Mouse (Mus musculus): ENCODE results near the gene Banf2. TPM values are rescaled to one million over a fixed set of nuclear protein-coding genes. Genes with fewer than 3 reads are reported as not detected.

Banf2 gene
- total RNA-seq, 1 experiment = not detected

GRCm38 (mm10) chr2:144014051-144014450, 18.8 kb upstream of the Banf2 start:
- TF ChIP-seq MAFK (IDR thresholded peaks at IDR 0.05; ENCODE audit: insufficient read depth, low read depth, low read length) = no peak
- TF ChIP-seq ZC3H11A (IDR thresholded peaks at IDR 0.05; ENCODE audit: borderline replicate concordance, low read depth, low read length) = no peak
- TF ChIP-seq HCFC1 (IDR thresholded peaks at IDR 0.05; ENCODE audit: borderline replicate concordance, insufficient read depth, low read length) = no peak
- TF ChIP-seq ZNF384 (IDR thresholded peaks at IDR 0.05; ENCODE audit: low read depth, low read length) = no peak
- H3K9me3 ChIP-seq (ENCODE audit: control insufficient read depth, insufficient read depth, low read depth, low read length) = no peaks in the 10 kb centered on the region
- H3K36me3 ChIP-seq (ENCODE audit: control insufficient read depth, insufficient read depth, low read length, poor library complexity, severe bottlenecking) = no peaks in the 10 kb centered on the region
- H3K4me1 ChIP-seq (ENCODE audit: control insufficient read depth in 2 of 2, insufficient read depth in 2 of 2, low read length in 2 of 2, poor library complexity in 1 of 2) = peaks cover 0 to 4% of the 10 kb centered on the region in 2 experiments; a peak in 1 of 4 replicates
- H3K27ac ChIP-seq (ENCODE audit: insufficient read depth, low read depth, low read length, poor library complexity, severe bottlenecking) = no peak overlapping the region
- in situ Hi-C loops (cut with MboI; ENCODE audit: low sequenced_read_pairs in 2 of 2, unreplicated experiment in 2 of 2) = no loop called here
- H3K9ac ChIP-seq (ENCODE audit: insufficient read depth, low read depth, low read length, poor library complexity, severe bottlenecking) = no peak overlapping the region
- H3K4me3 ChIP-seq (ENCODE audit: insufficient read depth in 1 of 2, low read depth in 1 of 2, low read length in 2 of 2, poor library complexity in 1 of 2, severe bottlenecking in 1 of 2) = no peak overlapping the region
- DNase-seq (ENCODE audit: low read depth, low spot score) = no peak

- H3K9me3 ChIP-seq (ENCODE audit: control insufficient read depth, insufficient read depth, low read depth, low read length) = no peaks in the 10 kb centered on the region
- no peak overlapping the region for H3K9ac ChIP-seq (ENCODE audit: insufficient read depth, low read depth, low read length, poor library complexity, severe bottlenecking)
- H3K27ac ChIP-seq (ENCODE audit: insufficient read depth, low read depth, low read length, poor library complexity, severe bottlenecking) = no peak overlapping the region
- 0 out of 4 replicates have a peak, but pooled peaks cover 0 to 1% of the 10 kb centered on the region in 2 experiments for H3K4me1 ChIP-seq (ENCODE audit: control insufficient read depth in 2 of 2, insufficient read depth in 2 of 2, low read length in 2 of 2, poor library complexity in 1 of 2)
- DNase-seq (ENCODE audit: low read depth, low spot score) = no peak
- H3K4me3 ChIP-seq (ENCODE audit: insufficient read depth in 1 of 2, low read depth in 1 of 2, low read length in 2 of 2, poor library complexity in 1 of 2, severe bottlenecking in 1 of 2) = no peak overlapping the region
- no peaks in the 10 kb centered on the region for H3K36me3 ChIP-seq (ENCODE audit: control insufficient read depth, insufficient read depth, low read length, poor library complexity, severe bottlenecking)
- in situ Hi-C loops (cut with MboI; ENCODE audit: low sequenced_read_pairs in 2 of 2, unreplicated experiment in 2 of 2) = no loop called here
- no peak for TF ChIP-seq ZNF384 (IDR thresholded peaks at IDR 0.05; ENCODE audit: low read depth, low read length)
- no peak for TF ChIP-seq ZC3H11A (IDR thresholded peaks at IDR 0.05; ENCODE audit: borderline replicate concordance, low read depth, low read length)
- no peak for TF ChIP-seq MAFK (IDR thresholded peaks at IDR 0.05; ENCODE audit: insufficient read depth, low read depth, low read length)
- TF ChIP-seq HCFC1 (IDR thresholded peaks at IDR 0.05; ENCODE audit: borderline replicate concordance, insufficient read depth, low read length) = no peak
- TF ChIP-seq CHD2 (IDR thresholded peaks at IDR 0.05; ENCODE audit: low read depth, low read length) = no peak
Observed at GRCm38 (mm10) chr2:144014481-144014880, 18.4 kb upstream of the Banf2 start.

- no peak overlapping the region for H3K27ac ChIP-seq (ENCODE audit: insufficient read depth, low read depth, low read length, poor library complexity, severe bottlenecking)
- DNase-seq (ENCODE audit: low read depth, low spot score) = no peak
- no peak overlapping the region for H3K9ac ChIP-seq (ENCODE audit: insufficient read depth, low read depth, low read length, poor library complexity, severe bottlenecking)
- TF ChIP-seq CHD2 (IDR thresholded peaks at IDR 0.05; ENCODE audit: low read depth, low read length) (no peak), ZC3H11A (IDR thresholded peaks at IDR 0.05; ENCODE audit: borderline replicate concordance, low read depth, low read length) (no peak), ZNF384 (IDR thresholded peaks at IDR 0.05; ENCODE audit: low read depth, low read length) (no peak), HCFC1 (IDR thresholded peaks at IDR 0.05; ENCODE audit: borderline replicate concordance, insufficient read depth, low read length) (no peak), MAFK (IDR thresholded peaks at IDR 0.05; ENCODE audit: insufficient read depth, low read depth, low read length) (no peak)
- no peak overlapping the region for H3K4me3 ChIP-seq (ENCODE audit: insufficient read depth in 1 of 2, low read depth in 1 of 2, low read length in 2 of 2, poor library complexity in 1 of 2, severe bottlenecking in 1 of 2)
- H3K4me1 ChIP-seq (ENCODE audit: control insufficient read depth in 2 of 2, insufficient read depth in 2 of 2, low read length in 2 of 2, poor library complexity in 1 of 2) = no peaks in the 10 kb centered on the region
- H3K9me3 ChIP-seq (ENCODE audit: control insufficient read depth, insufficient read depth, low read depth, low read length) = no peaks in the 10 kb centered on the region
- in situ Hi-C loops (cut with MboI; ENCODE audit: low sequenced_read_pairs in 2 of 2, unreplicated experiment in 2 of 2) = no loop called here
- no peaks in the 10 kb centered on the region for H3K36me3 ChIP-seq (ENCODE audit: control insufficient read depth, insufficient read depth, low read length, poor library complexity, severe bottlenecking)
Observed at GRCm38 (mm10) chr2:144015861-144016260, 17.0 kb upstream of the Banf2 start.

GRCm38 (mm10) chr2:144019971-144020370, 12.9 kb upstream of the Banf2 start:
- TF ChIP-seq ZNF384 (IDR thresholded peaks at IDR 0.05; ENCODE audit: low read depth, low read length) (no peak), MAFK (IDR thresholded peaks at IDR 0.05; ENCODE audit: insufficient read depth, low read depth, low read length) (no peak), CHD2 (IDR thresholded peaks at IDR 0.05; ENCODE audit: low read depth, low read length) (no peak), ZC3H11A (IDR thresholded peaks at IDR 0.05; ENCODE audit: borderline replicate concordance, low read depth, low read length) (no peak), HCFC1 (IDR thresholded peaks at IDR 0.05; ENCODE audit: borderline replicate concordance, insufficient read depth, low read length) (no peak)
- no peaks in the 10 kb centered on the region for H3K36me3 ChIP-seq (ENCODE audit: control insufficient read depth, insufficient read depth, low read length, poor library complexity, severe bottlenecking)
- 0 out of 4 replicates have a peak, but pooled peaks cover 0 to 5% of the 10 kb centered on the region in 2 experiments for H3K4me1 ChIP-seq (ENCODE audit: control insufficient read depth in 2 of 2, insufficient read depth in 2 of 2, low read length in 2 of 2, poor library complexity in 1 of 2)
- in situ Hi-C loops (cut with MboI; ENCODE audit: low sequenced_read_pairs in 2 of 2, unreplicated experiment in 2 of 2) = no loop called here
- no peak overlapping the region for H3K9ac ChIP-seq (ENCODE audit: insufficient read depth, low read depth, low read length, poor library complexity, severe bottlenecking)
- H3K27ac ChIP-seq (ENCODE audit: insufficient read depth, low read depth, low read length, poor library complexity, severe bottlenecking) = no peak overlapping the region
- no peak overlapping the region for H3K4me3 ChIP-seq (ENCODE audit: insufficient read depth in 1 of 2, low read depth in 1 of 2, low read length in 2 of 2, poor library complexity in 1 of 2, severe bottlenecking in 1 of 2)
- no peaks in the 10 kb centered on the region for H3K9me3 ChIP-seq (ENCODE audit: control insufficient read depth, insufficient read depth, low read depth, low read length)
- DNase-seq (ENCODE audit: low read depth, low spot score) = no peak

- DNase-seq (ENCODE audit: low read depth, low spot score) = no peak
- TF ChIP-seq ZC3H11A (IDR thresholded peaks at IDR 0.05; ENCODE audit: borderline replicate concordance, low read depth, low read length) (no peak), HCFC1 (IDR thresholded peaks at IDR 0.05; ENCODE audit: borderline replicate concordance, insufficient read depth, low read length) (no peak), CHD2 (IDR thresholded peaks at IDR 0.05; ENCODE audit: low read depth, low read length) (no peak), MAFK (IDR thresholded peaks at IDR 0.05; ENCODE audit: insufficient read depth, low read depth, low read length) (no peak), ZNF384 (IDR thresholded peaks at IDR 0.05; ENCODE audit: low read depth, low read length) (no peak)
- H3K27ac ChIP-seq (ENCODE audit: insufficient read depth, low read depth, low read length, poor library complexity, severe bottlenecking) = no peak overlapping the region
- H3K4me3 ChIP-seq (ENCODE audit: insufficient read depth in 1 of 2, low read depth in 1 of 2, low read length in 2 of 2, poor library complexity in 1 of 2, severe bottlenecking in 1 of 2) = no peak overlapping the region
- no peaks in the 10 kb centered on the region for H3K36me3 ChIP-seq (ENCODE audit: control insufficient read depth, insufficient read depth, low read length, poor library complexity, severe bottlenecking)
- no peaks in the 10 kb centered on the region for H3K9me3 ChIP-seq (ENCODE audit: control insufficient read depth, insufficient read depth, low read depth, low read length)
- no peak overlapping the region for H3K9ac ChIP-seq (ENCODE audit: insufficient read depth, low read depth, low read length, poor library complexity, severe bottlenecking)
- 0 out of 4 replicates have a peak, but pooled peaks cover 0 to 5% of the 10 kb centered on the region in 2 experiments for H3K4me1 ChIP-seq (ENCODE audit: control insufficient read depth in 2 of 2, insufficient read depth in 2 of 2, low read length in 2 of 2, poor library complexity in 1 of 2)
- in situ Hi-C loops (cut with MboI; ENCODE audit: low sequenced_read_pairs in 2 of 2, unreplicated experiment in 2 of 2) = no loop called here
Observed at GRCm38 (mm10) chr2:144022441-144022840, 10.4 kb upstream of the Banf2 start.

All from ES-E14 (cell line).